Mouse (Mus musculus) intestine, embryonic 16.5 days (tissue): ENCODE data around the gene Nav1. TPM values are rescaled to one million over a fixed set of nuclear protein-coding genes. Genes with fewer than 3 reads are reported as not detected.

Experiments
- ATAC-seq: fragments of 200-750 bp; cut with Nextera tagmentation; 2 replicates; pipeline ENCODE4 v1.8.0; 2017; ENCODE audit warnings: moderate TSS enrichment, moderate library complexity
- H3K27ac ChIP-seq: fragments of 300-500 bp; sonication (generic); 2 replicates; pipeline ENCODE4 v1.5.1; 2014; ENCODE audit warnings: mild to moderate bottlenecking, low read length
- H3K27me3 ChIP-seq: fragments of 300-500 bp; sonication (generic); replicated peaks from 2 replicates; pipeline ENCODE4 v1.6.1; 2014; ENCODE audit warnings: low read length, control low read depth, mixed read lengths; ENCODE audit not compliant: control insufficient read depth, insufficient read depth
- H3K36me3 ChIP-seq: fragments of 300-500 bp; sonication (generic); 2 replicates; pipeline ENCODE4 v1.6.1; 2014; ENCODE audit warnings: low read length, control low read depth; ENCODE audit not compliant: control insufficient read depth, insufficient read depth
- H3K4me1 ChIP-seq: fragments of 300-500 bp; sonication (generic); 2 replicates; pipeline ENCODE4 v1.6.1; 2014; ENCODE audit warnings: low read length, control low read depth, mixed read lengths; ENCODE audit not compliant: control insufficient read depth, insufficient read depth
- H3K4me2 ChIP-seq: fragments of 300-500 bp; sonication (generic); 2 replicates; pipeline ENCODE4 v1.6.1; 2014; ENCODE audit warnings: low read depth, low read length, control low read depth
- H3K4me3 ChIP-seq: fragments of 300-500 bp; sonication (generic); 2 replicates; pipeline ENCODE4 v1.5.1; 2014; ENCODE audit warnings: mild to moderate bottlenecking, low read length
- H3K9ac ChIP-seq: fragments of 300-500 bp; sonication (generic); 2 replicates; pipeline ENCODE4 v1.6.1; 2014; ENCODE audit warnings: low read depth, low read length
- H3K9me3 ChIP-seq: fragments of 300-500 bp; sonication (generic); 2 replicates; pipeline ENCODE4 v1.6.1; 2016; ENCODE audit warnings: low read length, control low read depth; ENCODE audit not compliant: control insufficient read depth
- WGBS: fragments of 180-500 bp; shearing (Covaris S2); extraction: QIAGEN DNeasy Blood & Tissue Kit; methylation state at CpG from one replicate; pipeline ENCODE4 v1.1.7; 2014; 5-methylcytosine and 5-hydroxymethylcytosine counted together
- polyA plus RNA-seq: library from polyadenylated mRNA; unstranded; fragments of >200 nt; fragmentation: Nextera tagmentation; extraction: Ambion mirVana; gene quantifications from 2 replicates; pipeline ENCODE4 v1.2.1, GENCODE M21; 2015

Nav1 gene
- polyA plus RNA-seq, 1 experiment from 2014 or later, result 9.0 TPM

DNA sequence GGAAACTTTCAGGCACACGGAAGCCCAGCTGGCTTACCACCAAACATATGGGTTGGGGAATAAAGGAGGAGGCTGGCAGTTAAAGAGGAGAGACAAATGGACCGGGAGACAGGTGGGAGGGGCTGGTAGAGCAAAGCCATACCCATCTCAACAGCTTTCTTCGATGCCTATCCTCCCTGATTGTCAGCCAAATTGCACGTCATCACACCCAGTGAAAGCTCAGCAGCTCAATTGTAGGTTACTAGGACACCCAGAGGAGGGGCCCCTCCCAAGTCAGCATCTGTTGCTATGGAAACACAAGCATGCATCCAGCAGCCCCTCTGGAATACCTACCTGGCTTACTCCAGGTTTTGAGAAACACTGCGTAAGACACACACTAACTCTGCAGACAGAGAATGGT is 88.4 kb downstream of the Nav1 start:
- Histone ChIP-seq H3K27me3 (no peaks in the 10 kb centered on the region), H3K4me1 (peaks cover 33% of the 10 kb centered on the region), H3K4me2 (no peak overlapping the region), H3K36me3 (no peaks in the 10 kb centered on the region), H3K4me3 (no peak overlapping the region), H3K9ac (no peak overlapping the region), H3K9me3 (no peaks in the 10 kb centered on the region), H3K27ac (no peak overlapping the region)
- ATAC-seq, result no peak
- 44% methylated on average over 5 of the region's 5 CpGs for WGBS

DNA sequence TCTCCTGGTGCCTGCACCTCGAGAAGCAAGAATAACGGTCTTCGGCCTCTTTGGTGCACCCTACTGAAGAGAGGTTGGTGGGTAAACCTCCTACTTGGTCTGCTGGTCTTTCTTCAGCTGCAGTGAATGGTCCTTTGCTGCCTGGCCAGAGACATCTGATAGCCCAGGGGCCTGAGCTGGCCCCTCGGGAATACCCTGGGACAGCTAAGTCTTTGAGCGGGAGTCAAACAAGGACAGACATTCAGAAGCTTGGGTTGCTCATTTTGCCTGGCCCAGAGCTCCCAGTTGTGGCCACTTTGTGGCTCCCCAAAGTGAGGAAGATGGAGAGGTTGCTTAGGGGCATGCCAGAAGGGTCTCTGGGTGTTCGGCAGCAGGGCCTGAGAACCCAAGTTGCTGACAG is 89.6 kb downstream of the Nav1 start:
- 90% methylated on average over 6 of the region's 6 CpGs for WGBS

DNA sequence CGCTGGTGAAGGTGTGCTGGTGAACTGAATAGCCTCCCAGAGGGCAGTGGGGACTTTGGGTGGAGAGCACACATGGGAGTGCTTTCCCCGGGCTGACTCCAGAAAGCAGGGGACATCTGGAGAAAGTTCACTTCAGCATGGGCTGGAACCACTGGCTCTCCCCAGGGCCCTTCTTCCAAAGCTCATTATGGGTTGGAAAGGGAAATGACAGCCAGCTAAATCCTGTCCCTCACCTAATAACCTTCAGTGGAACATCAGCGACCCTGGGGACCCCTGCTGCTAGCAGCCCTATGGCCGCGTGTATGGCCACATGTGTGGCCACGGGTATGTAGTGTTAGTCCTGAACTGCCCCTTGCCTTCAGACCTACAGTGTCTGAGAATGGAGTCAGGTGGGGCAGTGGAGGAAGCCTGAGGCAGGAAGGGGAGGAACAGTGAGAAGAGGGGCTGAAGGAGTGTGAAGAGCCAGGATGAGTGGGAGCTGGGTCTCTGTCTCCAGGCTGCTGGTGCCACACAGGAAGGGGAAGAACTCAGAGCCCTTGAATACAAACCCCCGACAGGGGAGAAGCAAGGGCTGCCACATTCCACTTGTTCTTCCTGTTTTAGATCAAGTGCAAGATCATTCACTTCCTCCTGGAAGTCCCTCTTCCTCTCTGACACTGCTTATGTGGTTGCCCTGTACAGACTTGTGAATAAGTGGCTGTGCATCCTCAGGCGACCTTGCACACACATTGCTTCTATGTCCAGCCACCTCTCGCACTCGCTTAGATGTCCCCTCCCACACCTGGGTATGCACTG is 90.4 kb downstream of the Nav1 start:
- WGBS, result 69% methylated on average over 10 of the region's 10 CpGs
- H3K4me1 ChIP-seq, result peaks cover 29% of the 10 kb centered on the region
- no peak overlapping the region for H3K27ac ChIP-seq
- no peak for ATAC-seq
- H3K4me2 ChIP-seq, result no peak overlapping the region
- no peaks in the 10 kb centered on the region for H3K9me3 ChIP-seq
- H3K9ac ChIP-seq, result no peak overlapping the region
- H3K27me3 ChIP-seq, result no peaks in the 10 kb centered on the region
- H3K4me3 ChIP-seq, result no peak overlapping the region
- H3K36me3 ChIP-seq, result no peaks in the 10 kb centered on the region

More for the DNA sequence above, 89.6 kb downstream of the Nav1 start:
- Histone ChIP-seq H3K27me3 (no peaks in the 10 kb centered on the region), H3K9me3 (no peaks in the 10 kb centered on the region), H3K9ac (no peak overlapping the region), H3K27ac (no peak overlapping the region), H3K4me1 (peaks cover 27% of the 10 kb centered on the region), H3K36me3 (no peaks in the 10 kb centered on the region), H3K4me3 (no peak overlapping the region), H3K4me2 (no peak overlapping the region)
- no peak for ATAC-seq

DNA sequence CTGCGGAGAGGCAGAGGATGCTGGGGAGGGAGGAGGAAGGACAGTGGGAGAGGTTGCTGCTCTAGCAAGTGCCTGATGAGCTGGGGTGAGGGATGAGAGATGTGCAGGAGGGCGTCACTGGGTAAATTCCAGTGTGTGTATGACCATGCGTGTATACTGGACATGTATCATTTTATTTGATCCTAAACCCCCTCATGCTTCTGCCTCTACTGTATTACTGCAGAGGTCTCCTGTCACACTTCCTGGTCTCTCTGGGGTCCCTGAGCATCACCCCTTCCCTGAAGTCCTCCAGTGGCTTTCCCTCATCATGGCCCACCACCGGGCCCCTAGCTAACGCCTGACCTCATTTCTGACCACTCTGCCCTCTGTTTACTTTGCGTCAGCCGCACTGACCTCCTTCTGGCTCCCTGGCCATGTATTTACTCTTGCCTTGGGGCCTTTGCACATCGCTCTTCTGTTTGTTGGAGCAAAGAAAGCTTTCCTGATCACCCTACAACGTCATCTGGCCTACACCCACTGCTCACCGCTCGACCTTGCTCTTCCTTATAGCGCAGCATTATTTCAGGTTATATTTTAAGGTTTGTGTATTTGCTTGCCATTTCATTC is 91.4 kb downstream of the Nav1 start:
- Histone ChIP-seq H3K9ac (no peak overlapping the region), H3K4me2 (no peak overlapping the region), H3K4me3 (no peak overlapping the region), H3K9me3 (no peaks in the 10 kb centered on the region), H3K36me3 (no peaks in the 10 kb centered on the region), H3K27me3 (no peaks in the 10 kb centered on the region), H3K4me1 (peaks cover 33% of the 10 kb centered on the region), H3K27ac (peak overlapping the region; percentile 30; the same call in 1 of the 2 replicates)
- ATAC-seq, result peak; percentile 10
- WGBS, result 40% methylated on average over 12 of the region's 12 CpGs

DNA sequence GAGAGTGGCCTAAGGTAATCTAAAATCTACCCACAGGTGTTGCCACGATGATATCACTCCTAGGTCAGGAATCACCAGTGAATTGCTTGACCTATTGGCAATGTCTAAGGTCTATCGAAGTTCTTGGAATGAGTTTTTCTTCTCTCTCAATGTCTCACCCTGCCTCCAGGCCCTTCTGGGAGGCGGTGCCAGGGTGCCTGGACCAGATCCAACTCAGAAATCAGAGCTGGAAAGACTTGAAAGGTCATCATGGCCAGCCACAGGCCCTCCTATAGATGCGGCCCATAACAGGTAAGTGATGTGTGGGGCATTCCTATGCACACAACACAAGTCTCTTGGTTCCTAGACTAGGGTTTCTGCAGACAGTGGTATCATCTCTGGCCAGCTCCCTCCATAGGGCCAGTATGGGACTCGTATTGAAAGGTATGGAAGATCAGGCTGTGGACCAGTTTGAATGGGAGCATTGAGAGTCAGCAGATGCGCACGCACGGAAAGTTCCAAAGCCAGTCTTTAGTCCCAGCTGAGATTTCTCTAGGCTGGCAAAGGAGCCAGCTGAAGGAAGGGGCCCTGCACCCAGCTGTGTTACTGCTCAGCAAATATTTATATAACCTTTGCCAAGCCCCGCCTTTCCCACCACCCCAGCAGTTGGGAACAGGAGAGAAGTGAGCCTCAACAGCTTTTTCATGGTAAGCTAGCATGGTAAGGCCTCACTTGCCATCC is 92.0 kb downstream of the Nav1 start:
- H3K9me3 ChIP-seq, result no peaks in the 10 kb centered on the region
- H3K9ac ChIP-seq, result no peak overlapping the region
- peak; percentile 76 for ATAC-seq
- WGBS, result 42% methylated on average over 9 of the region's 9 CpGs
- H3K4me2 ChIP-seq, result no peak overlapping the region
- peaks cover 37% of the 10 kb centered on the region for H3K4me1 ChIP-seq
- H3K4me3 ChIP-seq, result no peak overlapping the region
- no peaks in the 10 kb centered on the region for H3K36me3 ChIP-seq
- no peaks in the 10 kb centered on the region for H3K27me3 ChIP-seq
- 0 out of 2 replicates have a peak overlapping the region, but pooled peaks have one; percentile 19 for H3K27ac ChIP-seq

DNA sequence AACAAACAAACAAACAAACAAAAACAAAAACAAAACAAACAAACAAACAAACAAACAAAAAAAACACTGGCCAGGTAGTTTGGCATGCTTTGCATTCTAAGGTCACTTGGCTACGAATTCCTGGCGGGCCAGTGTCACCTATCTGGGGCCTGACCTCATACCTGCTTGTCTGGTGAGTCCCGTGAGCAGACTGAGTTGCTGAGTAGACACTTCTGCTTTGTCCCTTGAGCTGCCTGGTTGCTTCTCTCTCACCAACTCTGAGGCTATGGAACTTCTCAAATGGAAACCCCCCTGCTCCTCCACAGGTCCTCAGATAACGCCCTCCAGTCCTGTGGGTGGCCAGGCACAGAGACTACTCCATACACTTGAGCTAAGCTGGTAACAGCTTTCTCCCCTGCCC is 93.0 kb downstream of the Nav1 start:
- Histone ChIP-seq H3K4me1 (peaks cover 47% of the 10 kb centered on the region), H3K9ac (no peak overlapping the region), H3K27ac (no peak overlapping the region), H3K9me3 (no peaks in the 10 kb centered on the region), H3K36me3 (no peaks in the 10 kb centered on the region), H3K27me3 (no peaks in the 10 kb centered on the region), H3K4me3 (no peak overlapping the region), H3K4me2 (no peak overlapping the region)
- WGBS, result 70% methylated on average over 4 of the region's 4 CpGs
- ATAC-seq, result no peak

DNA sequence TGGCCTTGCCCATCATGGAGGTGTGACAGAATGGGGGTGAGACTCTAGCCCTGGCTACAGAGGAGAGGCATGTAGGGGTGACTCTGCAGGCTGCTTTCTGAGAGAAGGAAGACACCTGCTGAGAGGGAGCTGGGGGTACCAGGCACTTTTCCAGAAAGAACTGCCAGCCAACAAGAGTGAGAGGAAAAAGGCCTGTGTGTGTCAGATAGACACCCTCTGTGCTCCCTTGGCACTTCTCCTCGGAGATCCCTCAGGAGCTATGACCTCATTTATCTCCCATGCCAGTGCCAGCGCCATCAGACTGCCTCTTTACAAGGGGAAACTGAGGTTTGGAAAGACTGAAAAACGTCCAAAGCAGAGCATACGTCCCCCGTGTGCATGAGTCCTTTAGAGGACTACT is 93.6 kb downstream of the Nav1 start:
- Histone ChIP-seq H3K4me2 (no peak overlapping the region), H3K27me3 (no peaks in the 10 kb centered on the region), H3K9ac (no peak overlapping the region; the same call in 1 of the 2 replicates), H3K4me3 (no peak overlapping the region), H3K36me3 (no peaks in the 10 kb centered on the region), H3K27ac (no peak overlapping the region), H3K9me3 (no peaks in the 10 kb centered on the region), H3K4me1 (peaks cover 53% of the 10 kb centered on the region)
- no peak for ATAC-seq
- WGBS, result 51% methylated on average over 5 of the region's 5 CpGs

DNA sequence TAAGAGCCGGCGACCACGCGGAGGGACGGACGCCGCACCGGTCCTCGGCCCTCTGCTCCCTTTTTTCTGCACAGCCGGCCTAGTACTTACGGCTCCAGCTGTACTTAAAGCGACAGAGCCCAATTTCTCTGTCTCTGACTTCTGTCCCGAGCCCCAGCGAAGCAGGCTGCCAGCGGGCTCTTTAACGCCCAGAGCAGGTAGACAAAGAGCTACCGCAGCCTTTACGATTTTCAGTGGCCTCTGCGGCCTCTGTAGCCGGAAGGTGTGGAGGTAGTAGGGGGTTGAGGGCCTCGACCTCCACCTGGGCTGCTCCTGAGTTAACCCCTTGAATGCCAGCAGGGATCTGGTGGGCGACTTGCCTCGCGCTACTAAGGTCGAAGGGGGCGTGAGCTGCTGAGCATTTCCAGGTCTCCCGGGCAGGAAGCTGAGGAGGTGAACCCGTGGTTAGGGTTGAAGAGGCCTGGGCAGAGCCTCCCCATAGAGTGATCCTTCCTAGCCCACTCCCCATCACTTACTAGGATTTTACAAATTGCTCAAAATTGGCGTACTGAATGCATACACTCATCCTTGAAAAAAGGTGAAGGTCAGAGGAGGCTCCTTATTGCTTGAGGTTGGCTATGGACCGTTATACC is 96.6 kb downstream of the Nav1 start:
- Histone ChIP-seq H3K4me2 (peak overlapping the region; percentile 89), H3K27ac (no peak overlapping the region), H3K9ac (peak overlapping the region; percentile 74), H3K27me3 (no peaks in the 10 kb centered on the region), H3K36me3 (no peaks in the 10 kb centered on the region), H3K4me3 (peak overlapping the region; percentile 60), H3K4me1 (peaks cover 44% of the 10 kb centered on the region), H3K9me3 (no peaks in the 10 kb centered on the region)
- ATAC-seq, result peak; percentile 84
- WGBS, result 4% methylated on average over 30 of the region's 30 CpGs
